Mouse (Mus musculus): ENCODE measurements around the gene Dnajc16. TPM values are rescaled to one million over a fixed set of nuclear protein-coding genes. Genes with fewer than 3 reads are reported as not detected.

The Dnajc16 gene
- 10 to 100 TPM; 29.4 to 33.3 TPM for total RNA-seq (2021)
- long read RNA-seq, experiment 1, full-length matches to known transcripts, result 9 of 18 reads
- long read RNA-seq, experiment 1, partial matches to known transcripts, result 2 of 18 reads
- long read RNA-seq, experiment 1, other reads (novel, unspliced or antisense), result 7 of 18 reads
- long read RNA-seq, experiment 2, full-length matches to known transcripts, result 10 of 16 reads
- long read RNA-seq, experiment 2, partial matches to known transcripts, result 1 of 16 reads
- long read RNA-seq, experiment 2, other reads (novel, unspliced or antisense), result 5 of 16 reads

GRCm38 (mm10) chr4:141790524-141790990, at the start of gene Dnajc16:
Gene Dnajc16, minus strand, starts transcription at chr4:141790931.
- peak; percentile 95 to 99 for DNase-seq (ENCODE audit: low spot score in 2 of 2)

- no peak for DNase-seq (ENCODE audit: low spot score in 2 of 2)
Measured at GRCm38 (mm10) chr4:141834536-141835095, 43.9 kb upstream of the Dnajc16 start.

DNA sequence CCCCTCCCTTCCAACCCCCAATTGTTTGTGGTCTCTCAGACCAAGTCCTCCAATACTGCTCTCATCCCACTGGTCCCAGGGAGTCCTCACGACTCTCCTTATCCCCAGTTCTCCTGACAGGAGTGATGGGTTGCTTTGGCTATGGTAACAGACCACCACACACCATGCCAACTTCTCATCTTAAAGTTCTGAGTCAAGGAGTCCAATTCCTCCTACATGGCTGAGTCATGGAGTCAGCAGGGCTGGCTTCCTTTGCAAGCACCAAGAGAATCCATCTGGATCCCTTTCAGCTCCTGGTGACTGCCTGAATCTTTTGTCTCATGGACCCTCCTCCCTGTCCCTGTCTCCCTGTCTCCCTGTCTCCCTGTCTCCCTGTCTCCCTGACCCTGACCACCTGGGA, 43.2 kb upstream of the Dnajc16 start:
- DNase-seq (ENCODE audit: low spot score in 2 of 2), result no peak

DNA sequence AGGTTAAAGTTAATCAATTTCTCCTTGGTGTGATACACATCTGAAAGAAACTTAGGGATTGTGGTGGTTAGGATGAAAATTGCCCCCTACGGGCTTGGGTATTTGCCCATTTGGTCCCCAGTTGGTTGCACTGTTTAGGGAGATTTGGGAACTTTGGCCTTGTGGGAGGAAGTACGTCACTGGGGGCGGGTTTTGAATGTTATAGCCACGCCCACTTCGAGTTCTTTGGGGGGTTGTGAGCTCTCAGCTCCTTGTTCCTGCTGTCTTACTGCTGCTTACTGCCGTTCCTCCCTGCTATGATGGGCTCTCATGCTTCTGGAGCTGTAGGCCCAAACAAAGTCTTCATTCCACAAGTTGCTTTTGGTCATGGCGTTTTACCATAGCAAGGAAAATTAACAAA, 40.6 kb upstream of the Dnajc16 start:
- DNase-seq (ENCODE audit: low spot score in 2 of 2), result no peak

DNA sequence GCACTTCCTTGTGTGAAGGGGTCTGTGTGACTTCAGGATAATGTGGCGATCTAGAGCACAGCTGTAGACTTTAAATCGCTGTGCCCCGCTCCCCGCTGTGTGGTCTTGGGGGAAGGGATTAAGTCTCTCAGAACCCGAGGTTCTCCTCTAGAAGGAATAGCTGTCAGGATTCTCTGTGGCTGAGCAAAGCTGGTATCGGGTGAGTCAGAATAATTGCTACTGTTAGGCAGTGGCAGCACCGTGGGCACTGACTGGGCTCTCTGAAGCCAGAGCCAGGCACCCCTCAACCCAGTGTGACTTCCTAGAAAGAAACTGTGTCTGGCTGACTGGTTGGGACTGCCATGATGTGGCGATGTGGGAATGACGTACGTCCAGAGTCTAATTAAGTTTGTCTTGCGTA, 39.6 kb upstream of the Dnajc16 start:
- no peak for DNase-seq (ENCODE audit: low spot score in 2 of 2)

- DNase-seq (ENCODE audit: low spot score in 2 of 2), result no peak
Measured at GRCm38 (mm10) chr4:141828177-141828576, 37.4 kb upstream of the Dnajc16 start.

GRCm38 (mm10) chr4:141827401-141827800, 36.7 kb upstream of the Dnajc16 start:
- DNase-seq (ENCODE audit: low spot score in 2 of 2), result no peak

DNA sequence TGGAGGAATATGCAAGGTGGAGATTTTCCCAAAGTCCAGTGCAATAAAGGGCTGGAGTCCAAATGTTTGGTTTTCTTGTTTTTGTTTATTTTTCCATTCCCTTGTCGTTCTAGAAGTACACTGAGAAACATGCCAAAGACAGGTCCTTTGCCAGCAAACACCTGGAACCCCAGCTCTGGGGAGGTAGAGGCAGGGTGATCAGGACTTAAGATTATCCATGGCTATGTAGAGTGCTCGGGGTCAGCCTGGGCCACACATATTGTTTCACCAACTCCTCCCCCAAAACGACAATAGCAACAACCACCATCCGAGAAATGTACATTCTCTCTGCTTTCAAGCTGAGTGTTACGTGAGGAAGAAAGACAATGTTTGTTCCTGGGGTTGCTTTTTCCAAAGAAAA, 35.3 kb upstream of the Dnajc16 start, which contains the start of gene Cela2a:
Gene Cela2a (minus strand): TSS at position 101 of the 400 bp plus-strand sequence.
- DNase-seq (ENCODE audit: low spot score in 2 of 2), result no peak

- DNase-seq (ENCODE audit: low spot score in 2 of 2), result no peak
Measured at GRCm38 (mm10) chr4:141822979-141823378, 32.2 kb upstream of the Dnajc16 start.

DNA sequence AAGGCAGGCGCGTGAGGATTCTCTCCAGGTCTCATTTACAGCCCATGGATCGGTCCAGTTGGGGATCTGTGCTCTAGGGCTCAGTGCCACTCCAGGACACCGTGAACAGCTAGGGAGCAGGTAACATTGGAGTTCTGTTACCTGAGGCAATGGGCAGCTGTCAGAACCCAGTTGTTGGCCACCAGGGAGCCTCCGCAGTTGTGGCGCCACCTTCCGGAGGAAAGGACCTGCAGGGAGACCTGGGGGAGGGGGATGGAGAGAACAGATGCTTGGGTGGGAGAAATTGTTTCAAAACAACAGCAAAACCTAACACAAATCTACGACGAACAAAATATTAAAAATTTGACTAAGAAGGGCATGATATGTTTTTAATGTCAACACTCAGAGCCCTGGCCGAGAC, 31.4 kb upstream of the Dnajc16 start:
- DNase-seq (ENCODE audit: low spot score in 2 of 2), result no peak

- DNase-seq (ENCODE audit: low spot score in 2 of 2), result no peak
Measured at GRCm38 (mm10) chr4:141821178-141821577, 30.4 kb upstream of the Dnajc16 start.

GRCm38 (mm10) chr4:141819316-141819715, 28.6 kb upstream of the Dnajc16 start:
- no peak for DNase-seq (ENCODE audit: low spot score in 2 of 2)

GRCm38 (mm10) chr4:141818861-141819260, 28.1 kb upstream of the Dnajc16 start:
- DNase-seq (ENCODE audit: low spot score in 2 of 2), result no peak

DNA sequence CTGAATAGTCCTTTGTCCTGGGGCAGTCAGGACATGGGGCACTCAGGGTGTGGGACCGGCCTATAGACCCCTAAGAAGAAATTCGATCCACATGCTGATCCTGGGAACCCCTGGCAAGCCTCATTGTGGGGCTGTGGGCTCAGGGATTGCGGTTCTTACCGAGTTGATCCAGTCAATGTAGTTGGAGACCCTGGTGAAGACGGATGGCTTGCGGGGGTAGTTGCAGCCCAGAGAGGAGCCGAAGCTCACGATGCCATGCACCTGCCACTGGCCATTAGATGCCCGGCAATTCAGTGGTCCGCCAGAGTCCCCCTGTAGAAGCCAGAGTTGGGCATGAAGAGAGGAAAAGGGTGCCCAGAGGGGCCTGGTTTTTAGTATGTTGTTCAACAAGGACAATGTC, 27.0 kb upstream of the Dnajc16 start:
- no peak for DNase-seq (ENCODE audit: low spot score in 2 of 2)

DNA sequence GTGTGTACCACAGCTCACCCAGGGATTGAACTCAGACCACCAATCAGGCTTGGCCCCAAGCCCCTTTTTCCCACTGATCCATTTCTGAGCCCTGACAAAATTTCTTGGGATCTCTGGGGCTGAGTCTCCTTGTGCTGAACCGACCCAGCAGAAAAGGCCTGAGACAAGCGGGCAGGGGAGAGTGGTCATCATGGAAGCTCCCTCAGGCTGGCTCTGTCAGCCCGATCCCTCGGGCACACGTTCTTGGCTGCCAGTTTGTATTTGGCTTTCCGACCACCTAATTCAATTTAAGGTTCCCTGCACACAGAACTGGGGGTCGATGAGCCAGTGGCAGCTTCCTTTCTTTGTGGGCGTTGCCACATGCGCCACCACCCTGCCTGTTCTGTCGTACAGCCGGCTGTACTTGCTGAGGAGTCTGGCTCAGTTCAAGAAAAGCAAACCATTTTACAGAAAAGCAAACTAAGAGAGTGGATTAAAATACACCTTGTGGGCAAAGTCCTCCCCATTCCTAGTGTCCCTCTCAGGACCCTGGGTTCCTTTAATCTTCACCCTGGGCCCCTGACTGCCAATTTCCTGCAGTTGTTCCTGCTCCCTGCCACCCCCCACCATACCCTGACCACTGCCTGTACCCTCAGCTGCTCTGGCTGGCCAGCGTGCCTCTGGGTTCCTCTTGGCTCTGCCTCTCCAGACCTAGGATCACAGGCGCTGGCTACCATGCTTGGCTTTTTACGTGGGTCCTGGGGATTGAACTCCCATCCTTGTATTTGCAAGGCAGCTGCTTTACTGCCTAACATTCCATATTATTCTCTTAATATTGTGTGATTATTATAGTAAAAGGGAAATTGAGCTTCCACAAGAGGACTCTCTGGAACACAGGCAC, 26.3 kb upstream of the Dnajc16 start:
- peak in 1 of 2 experiments; percentile 40 for DNase-seq (ENCODE audit: low spot score in 2 of 2)

GRCm38 (mm10) chr4:141816267-141816666, 25.5 kb upstream of the Dnajc16 start:
- no peak for DNase-seq (ENCODE audit: low spot score in 2 of 2)

DNA sequence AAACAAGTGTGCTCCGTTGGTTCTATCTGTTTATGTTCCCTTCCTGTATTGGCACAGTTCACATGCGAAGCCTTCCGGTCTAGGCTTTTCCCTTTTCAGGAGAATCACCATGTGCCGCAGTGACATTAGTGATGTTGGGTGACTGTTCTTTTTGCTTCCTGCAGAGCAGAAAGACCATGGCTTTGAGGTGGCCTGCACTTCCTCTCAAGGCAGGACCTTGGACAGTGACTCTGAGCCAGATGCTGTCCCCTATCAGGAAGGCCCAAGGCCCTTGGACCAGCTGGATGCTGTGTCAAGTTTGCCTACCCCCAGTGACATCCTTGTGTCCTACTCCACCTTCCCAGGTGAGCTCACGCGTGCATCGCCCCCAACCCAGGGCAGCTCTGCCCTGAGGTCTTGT, 20.6 kb upstream of the Dnajc16 start:
- DNase-seq (ENCODE audit: low spot score in 2 of 2), result no peak

DNA sequence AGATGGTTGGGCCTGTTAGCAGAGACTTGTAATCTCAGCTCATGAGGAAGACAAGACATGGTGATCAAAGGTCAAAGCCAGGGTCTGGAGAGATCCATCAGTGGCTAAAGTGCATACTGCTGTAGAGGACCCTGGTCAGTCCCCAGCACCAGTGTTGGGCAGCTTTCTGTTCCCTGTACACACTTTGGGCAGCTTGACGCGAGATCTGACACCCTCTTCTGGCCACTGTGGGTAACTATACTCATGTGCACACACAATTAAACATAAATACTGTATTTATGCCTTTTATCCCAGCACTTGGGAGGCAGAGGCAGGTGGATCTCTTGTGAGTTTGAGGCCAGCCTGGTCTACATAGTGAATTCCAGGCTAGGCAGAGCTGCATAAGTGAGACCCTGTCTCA, 20.2 kb upstream of the Dnajc16 start:
- no peak for DNase-seq (ENCODE audit: low spot score in 2 of 2)

- peak; percentile 28 to 48 for DNase-seq (ENCODE audit: low spot score in 2 of 2)
Measured at GRCm38 (mm10) chr4:141809850-141810464, 19.2 kb upstream of the Dnajc16 start.

DNA sequence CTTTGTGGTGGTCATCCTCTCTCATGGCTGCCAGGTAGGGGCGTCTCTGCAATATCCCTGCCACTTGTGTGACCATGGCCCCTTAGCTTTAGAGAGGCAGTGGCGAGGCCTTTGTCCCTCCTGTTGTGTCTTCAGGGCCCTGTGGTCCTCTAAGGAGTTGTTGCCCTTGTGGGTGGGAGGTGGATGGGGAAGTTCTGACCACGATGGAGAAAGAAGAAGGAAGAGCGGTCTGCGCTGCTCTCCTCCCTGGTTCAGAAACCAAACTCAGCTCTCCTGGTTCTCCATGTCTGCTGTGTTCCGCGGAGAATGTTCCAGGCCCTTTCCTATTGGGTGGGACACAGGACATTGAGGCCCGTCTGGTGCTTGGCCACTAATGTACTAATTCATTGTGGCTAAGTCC, 15.2 kb upstream of the Dnajc16 start:
- DNase-seq (ENCODE audit: low spot score in 2 of 2), result no peak

GRCm38 (mm10) chr4:141804105-141804504, 13.4 kb upstream of the Dnajc16 start:
- no peak for DNase-seq (ENCODE audit: low spot score in 2 of 2)

All from layer of hippocampus, postnatal 14 days (tissue).